Mouse (Mus musculus): Measurements from ENCODE around the gene Defb6.
A peak's percentile ranks its signal among the peaks of the same experiment; 100 is the strongest.

The Defb6 gene

GRCm38 (mm10) chr8:19225161-19225560 is at the start of gene Defb6:
TSS of gene Defb6 (plus strand) at chr8:19225478.
- DNase-seq, result no peak

- DNase-seq, result no peak
Observed at GRCm38 (mm10) chr8:19238101-19238500, 12.8 kb downstream of the Defb6 start.

DNA sequence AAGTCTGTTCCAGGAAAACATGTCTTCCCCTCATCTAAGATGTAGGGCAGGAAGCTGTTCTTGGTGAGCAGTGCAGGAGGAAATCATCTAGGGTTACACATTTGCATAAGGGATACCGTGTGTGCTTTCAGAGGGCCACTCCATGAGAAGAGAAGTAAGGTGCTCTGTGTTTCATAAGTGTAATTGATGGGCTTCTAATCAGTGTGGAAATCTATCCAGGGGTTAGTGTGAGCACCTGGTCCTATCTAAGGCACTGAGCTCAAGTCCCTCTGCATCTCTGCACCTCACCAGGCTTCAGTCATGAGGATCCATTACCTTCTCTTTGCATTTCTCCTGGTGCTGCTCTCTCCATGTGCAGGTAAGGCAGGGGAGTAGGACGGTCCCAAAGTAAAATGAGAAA is 14.3 kb downstream of the Defb6 start, which contains the start of gene Defb46:
Gene Defb46, plus strand, starts transcription at position 301 of the 400 bp plus-strand sequence.
- no peak for DNase-seq

- DNase-seq, result no peak
Observed at GRCm38 (mm10) chr8:19247280-19247679, 22.0 kb downstream of the Defb6 start, which contains the start of gene Defb5. TSS of gene Defb5 (plus strand) at chr8:19247580.

- peak in 1 of 2 experiments; percentile 5 for DNase-seq
Observed at GRCm38 (mm10) chr8:19258136-19258535, 32.9 kb downstream of the Defb6 start.

DNA sequence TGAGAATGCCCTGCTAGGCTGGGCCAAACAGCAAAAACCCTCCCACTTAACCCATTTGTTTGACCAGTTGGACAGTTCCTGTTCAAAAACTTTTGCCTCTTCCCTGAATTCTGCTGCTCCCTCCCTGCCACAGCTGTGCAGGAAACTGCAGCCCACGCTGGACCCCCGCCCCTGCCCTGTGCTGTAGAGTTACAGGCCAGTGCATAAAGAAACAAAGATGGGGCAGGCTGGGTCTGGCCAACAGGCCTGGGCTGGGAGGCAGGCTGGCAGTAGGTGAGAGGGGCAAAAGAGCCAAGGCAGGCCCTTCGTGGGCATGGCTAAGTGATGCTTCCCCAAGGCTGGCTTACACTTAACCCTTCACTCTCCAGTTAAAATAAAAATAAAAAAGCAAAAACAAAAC is 34.4 kb downstream of the Defb6 start:
- no peak for DNase-seq

Measured in kidney, postnatal 36 days (tissue).